Mouse (Mus musculus): Measurements from ENCODE around the gene Dnajc6.

The Dnajc6 gene

GRCm38 (mm10) chr4:101507571-101508422 is 11.3 kb downstream of the Dnajc6 start:
- in situ Hi-C loops (cut with MboI): no loop called here

GRCm38 (mm10) chr4:101508431-101508830 is 12.0 kb downstream of the Dnajc6 start:
- in situ Hi-C loops (cut with MboI): no loop called here

GRCm38 (mm10) chr4:101508851-101509577 is 12.6 kb downstream of the Dnajc6 start:
- in situ Hi-C loops (cut with MboI): no loop called here

- in situ Hi-C loops (cut with MboI): no loop called here
These were observed 13.9 kb downstream of the Dnajc6 start for GRCm38 (mm10) chr4:101510111-101510903.

GRCm38 (mm10) chr4:101510904-101511210 is 14.4 kb downstream of the Dnajc6 start:
- in situ Hi-C loops (cut with MboI): no loop called here

GRCm38 (mm10) chr4:101511768-101512521 is 15.5 kb downstream of the Dnajc6 start:
- in situ Hi-C loops (cut with MboI): no loop called here

- in situ Hi-C loops (cut with MboI): no loop called here
These were observed 16.8 kb downstream of the Dnajc6 start for GRCm38 (mm10) chr4:101513251-101513650.

- in situ Hi-C loops (cut with MboI): no loop called here
These were observed 19.4 kb downstream of the Dnajc6 start for GRCm38 (mm10) chr4:101515853-101516252.

GRCm38 (mm10) chr4:101516434-101517168 is 20.2 kb downstream of the Dnajc6 start:
- in situ Hi-C loops (cut with MboI): no loop called here

- in situ Hi-C loops (cut with MboI): no loop called here
These were observed 35.5 kb downstream of the Dnajc6 start for GRCm38 (mm10) chr4:101531901-101532300.

GRCm38 (mm10) chr4:101540516-101540915 is 44.1 kb downstream of the Dnajc6 start:
- in situ Hi-C loops (cut with MboI): no loop called here

GRCm38 (mm10) chr4:101549958-101550591 is 53.6 kb downstream of the Dnajc6 start:
- in situ Hi-C loops (cut with MboI): no loop called here

- in situ Hi-C loops (cut with MboI): no loop called here
These were observed 54.3 kb downstream of the Dnajc6 start for GRCm38 (mm10) chr4:101550671-101551161.

GRCm38 (mm10) chr4:101551425-101551824 is 55.0 kb downstream of the Dnajc6 start:
- in situ Hi-C loops (cut with MboI): no loop called here

- in situ Hi-C loops (cut with MboI): no loop called here
These were observed 55.9 kb downstream of the Dnajc6 start for GRCm38 (mm10) chr4:101552372-101552771.

- in situ Hi-C loops (cut with MboI): no loop called here
These were observed 58.6 kb downstream of the Dnajc6 start for GRCm38 (mm10) chr4:101555016-101555415.

GRCm38 (mm10) chr4:101560137-101560536 is 63.7 kb downstream of the Dnajc6 start:
- in situ Hi-C loops (cut with MboI): no loop called here

- in situ Hi-C loops (cut with MboI): no loop called here
These were observed 66.4 kb downstream of the Dnajc6 start for GRCm38 (mm10) chr4:101562836-101563235.

- in situ Hi-C loops (cut with MboI): no loop called here
These were observed 67.2 kb downstream of the Dnajc6 start for GRCm38 (mm10) chr4:101563607-101564006.

- in situ Hi-C loops (cut with MboI): no loop called here
These were observed 68.4 kb downstream of the Dnajc6 start for GRCm38 (mm10) chr4:101564746-101565417.

Measured in mature B cell (primary cell).